Mouse (Mus musculus) macrophage (primary cell): Measurements from ENCODE around the gene Zfp738. TPM values are rescaled to one million over a fixed set of nuclear protein-coding genes. Genes with fewer than 3 reads are reported as not detected.
"Not testable (repeated sequence)": the region's sequence is repeated elsewhere in the genome, so short reads cannot be mapped to it uniquely, and the experiment has no call there.

ENCODE experiments used
- H3K27ac ChIP-seq: fragments of 350-480 bp; formaldehyde crosslinking; 2 replicates; pipeline ENCODE4 v1.9.0; 2021
- H3K36me3 ChIP-seq: fragments of 350-480 bp; formaldehyde crosslinking; 2 replicates; pipeline ENCODE4 v1.9.0; 2021; ENCODE audit errors: inconsistent target
- H3K4me3 ChIP-seq: fragments of 350-480 bp; formaldehyde crosslinking; 2 replicates; pipeline ENCODE4 v1.9.0; 2021; ENCODE audit errors: inconsistent target
- H3K79me2 ChIP-seq: fragments of 350-480 bp; formaldehyde crosslinking; 2 replicates; pipeline ENCODE4 v1.9.0; 2021; ENCODE audit errors: inconsistent target
- WGBS: methylation state at CpG from one replicate; pipeline ENCODE4 v1.1.7; 2026; ENCODE audit warnings: inconsistent platforms; ENCODE audit not compliant: missing documents; 5-methylcytosine and 5-hydroxymethylcytosine counted together
- polyA plus RNA-seq: library from polyadenylated mRNA; stranded (reverse); fragments of 250-400 nt; gene quantifications from 3 replicates; pipeline ENCODE4 v1.2.4, GENCODE M21; 2018; ENCODE audit warnings: inconsistent platforms
- total RNA-seq, 78 experiments: library from RNA; depleted of rRNA; stranded (reverse); fragments of 250-400 nt; gene quantifications; 1 replicate in 9 of 78; 2 replicates in 24 of 78; 3 replicates in 43 of 78; 4 replicates in 2 of 78; pipeline ENCODE4 v1.2.4; 2018; ENCODE audit warnings: inconsistent platforms in 56 of 78

The Zfp738 gene
- 100 to 1,000 TPM in 2 of 26 experiments, 10 to 100 TPM in 24; 15.5 to 122 (median 52.7) TPM for total RNA-seq (2018; cell fraction: chromatin; rRNA removed)
- total RNA-seq (2018; cell fraction: cytosol; rRNA removed), result 10 to 100 TPM in 5 of 26 experiments, 1 to 10 TPM in 21; 3.6 to 11.3 (median 8.0) TPM
- total RNA-seq (2018; cell fraction: nucleus; rRNA removed), result 10 to 100 TPM; 10.1 to 70.6 (median 23.7) TPM
- polyA plus RNA-seq, result 4.4 to 8.6 TPM (median 6.8 TPM) in 3 replicates

- Histone ChIP-seq H3K36me3 (no peaks in the 10 kb centered on the region), H3K79me2 (peaks cover 14% of the 10 kb centered on the region), H3K4me3 (no peak within 1 kb of the TSS), H3K27ac (no peak within 1 kb of the TSS)
- 96% methylated on average over 4 of the region's 4 CpGs for WGBS
Observed at GRCm38 (mm10) chr13:67686971-67687370, at the start of gene Zfp738. Zfp738 (minus strand) TSS chr13:67687071.

- WGBS, result 96% methylated on average over 9 of the region's 9 CpGs
Observed at GRCm38 (mm10) chr13:67734391-67734790, 47.5 kb upstream of the Zfp738 start.

GRCm38 (mm10) chr13:67729441-67729840 is 42.6 kb upstream of the Zfp738 start:
- H3K36me3 ChIP-seq, result not testable (repeated sequence)
- Histone ChIP-seq H3K4me3 (peak overlapping the region; percentile 63), H3K27ac (peak overlapping the region; percentile 33), H3K79me2 (peaks cover 22% of the 10 kb centered on the region; the same call in 1 of the 2 replicates)
- 11% methylated on average over 4 of the region's 4 CpGs for WGBS

More at GRCm38 (mm10) chr13:67734391-67734790, 47.5 kb upstream of the Zfp738 start:
- not testable (repeated sequence) for H3K36me3 ChIP-seq, H3K79me2 ChIP-seq, H3K27ac ChIP-seq, H3K4me3 ChIP-seq

GRCm38 (mm10) chr13:67728641-67729318 is 41.9 kb upstream of the Zfp738 start, which contains the start of gene Zfp65:
Zfp65 (minus strand) TSS chr13:67729173.
- Histone ChIP-seq H3K79me2 (peaks cover 26% of the 10 kb centered on the region; the same call in 1 of the 2 replicates), H3K27ac (peak within 1 kb of the TSS; percentile 33)
- WGBS, result 5% methylated on average over 15 of the region's 21 CpGs

GRCm38 (mm10) chr13:67728106-67728505 is 41.2 kb upstream of the Zfp738 start:
- Histone ChIP-seq H3K4me3 (peak overlapping the region; percentile 63), H3K27ac (peak overlapping the region; percentile 15; the same call in 1 of the 2 replicates), H3K79me2 (peaks cover 33% of the 10 kb centered on the region), H3K36me3 (no peaks in the 10 kb centered on the region)
- WGBS, result 56% methylated on average over 1 of the region's 1 CpGs

More at GRCm38 (mm10) chr13:67728641-67729318, 41.9 kb upstream of the Zfp738 start, which contains the start of gene Zfp65:
- Histone ChIP-seq H3K4me3 (peak within 1 kb of the TSS; percentile 63), H3K36me3 (no peaks in the 10 kb centered on the region)

- WGBS, result no CpG with 5 or more reads among the region's 2 CpGs
- H3K36me3 ChIP-seq, H3K27ac ChIP-seq, H3K4me3 ChIP-seq: not testable (repeated sequence)
- peaks cover 61% of the 10 kb centered on the region for H3K79me2 ChIP-seq
Observed at GRCm38 (mm10) chr13:67725331-67725730, 38.5 kb upstream of the Zfp738 start.

GRCm38 (mm10) chr13:67723848-67724479 is 37.1 kb upstream of the Zfp738 start:
- Histone ChIP-seq H3K79me2 (peaks cover 71% of the 10 kb centered on the region), H3K36me3 (no peaks in the 10 kb centered on the region), H3K4me3 (peak overlapping the region; percentile 99), H3K27ac (peak overlapping the region; percentile 67)
- WGBS, result under 1% methylated on average over 17 of the region's 17 CpGs

- H3K36me3 ChIP-seq, result not testable (repeated sequence)
- Histone ChIP-seq H3K4me3 (peak overlapping the region; percentile 98), H3K79me2 (peaks cover 45% of the 10 kb centered on the region), H3K27ac (peak overlapping the region; percentile 44; the same call in 1 of the 2 replicates)
- WGBS, result 53% methylated on average over 2 of the region's 2 CpGs
Observed at GRCm38 (mm10) chr13:67683841-67684240, 3.0 kb downstream of the Zfp738 start.

- H3K4me3 ChIP-seq, result peak overlapping the region; percentile 98
- H3K79me2 ChIP-seq, result peaks cover 51% of the 10 kb centered on the region
- peak overlapping the region; percentile 44 for H3K27ac ChIP-seq
- not testable (repeated sequence) for H3K36me3 ChIP-seq
- WGBS, result 10% methylated on average over 16 of the region's 16 CpGs
Observed at GRCm38 (mm10) chr13:67682959-67683735, 3.7 kb downstream of the Zfp738 start.

- 48% methylated on average over 2 of the region's 2 CpGs for WGBS
Observed at GRCm38 (mm10) chr13:67674902-67675301, 12.0 kb downstream of the Zfp738 start.

GRCm38 (mm10) chr13:67652496-67652895 is 34.4 kb downstream of the Zfp738 start:
- no peaks in the 10 kb centered on the region for H3K36me3 ChIP-seq
- no peak overlapping the region for H3K4me3 ChIP-seq
- WGBS, result 62% methylated on average over 3 of the region's 3 CpGs
- no peaks in the 10 kb centered on the region for H3K79me2 ChIP-seq
- H3K27ac ChIP-seq, result no peak overlapping the region

More at GRCm38 (mm10) chr13:67674902-67675301, 12.0 kb downstream of the Zfp738 start:
- H3K27ac ChIP-seq, result no peak overlapping the region
- H3K79me2 ChIP-seq, result peaks cover 52% of the 10 kb centered on the region
- H3K4me3 ChIP-seq, result no peak overlapping the region
- peaks cover 32% of the 10 kb centered on the region for H3K36me3 ChIP-seq

GRCm38 (mm10) chr13:67637294-67638007 is 49.4 kb downstream of the Zfp738 start, which contains the start of the genes Gm49345 and Zfp729a:
Gm49345 (minus strand) TSS chr13:67637769.
Zfp729a (minus strand) TSS chr13:67637791.
- under 1% methylated on average over 19 of the region's 19 CpGs for WGBS
- Histone ChIP-seq H3K36me3 (peaks cover 10% of the 10 kb centered on the region; the same call in 1 of the 2 replicates), H3K4me3 (peak within 1 kb of the TSS; percentile 98), H3K27ac (peak within 1 kb of the TSS; percentile 87), H3K79me2 (peaks cover 46% of the 10 kb centered on the region)

- WGBS, result 74% methylated on average over 4 of the region's 4 CpGs
- H3K4me3 ChIP-seq, result peak overlapping the region; percentile 91; the same call in 1 of the 2 replicates
Observed at GRCm38 (mm10) chr13:67610108-67610507, 76.8 kb downstream of the Zfp738 start.

More at GRCm38 (mm10) chr13:67610108-67610507, 76.8 kb downstream of the Zfp738 start:
- Histone ChIP-seq H3K79me2 (peaks cover 39% of the 10 kb centered on the region), H3K27ac (no peak overlapping the region), H3K36me3 (no peaks in the 10 kb centered on the region)
